Mouse (Mus musculus): ENCODE measurements around the gene Zfp691.

DNA sequence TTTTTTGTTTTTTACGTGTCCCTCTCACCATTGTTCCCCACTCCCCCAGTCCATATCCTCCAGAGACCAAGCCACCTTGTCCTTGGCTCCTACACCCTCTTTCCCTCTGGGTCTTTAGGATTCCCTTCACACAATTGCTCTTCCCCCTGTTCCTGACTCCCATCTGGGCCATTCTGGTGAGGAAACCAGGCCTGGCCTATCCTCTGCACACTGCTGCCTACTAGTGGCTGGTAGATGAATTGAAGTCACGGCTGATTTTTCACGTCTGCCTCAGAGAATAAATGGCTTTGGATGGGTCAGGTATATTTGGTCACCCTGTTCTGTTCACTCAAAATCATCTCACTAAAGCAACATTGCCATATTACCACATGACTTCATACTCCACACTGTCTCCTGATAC lies 33.9 kb downstream of the Zfp691 start:
- TF ChIP-seq TAL1 (IDR thresholded peaks at IDR 0.05; ENCODE audit: low read length), result no peak
- TF ChIP-seq GATA1 (IDR thresholded peaks at IDR 0.05; ENCODE audit: low read length), result no peak
